Mouse (Mus musculus) heart, postnatal 25 days (tissue): ENCODE measurements around the gene Ifitm10. TPM values are rescaled to one million over a fixed set of nuclear protein-coding genes. Genes with fewer than 3 reads are reported as not detected.

ENCODE experiments used
- DNase-seq: peaks from one replicate; pipeline ENCODE4 v3.0.0; 2022; ENCODE audit warnings: low spot score
- intact Hi-C: fragments of 180-260 bp; cut with DNase I; formaldehyde crosslinking; loops from one replicate; pipeline ENCODE4 v1.15.1; 2025
- total RNA-seq, 2 experiments: library from RNA; stranded (reverse); gene quantifications; 2 replicates each; pipeline ENCODE4 v1.2.3; 2021

Gene Ifitm10
- total RNA-seq, 2 experiments from 2014 or later: 1.8 to 2.0 TPM

- intact Hi-C loops: no loop called here
- no peak for DNase-seq
Observed at GRCm38 (mm10) chr7:142391609-142392008, 18.1 kb upstream of the Ifitm10 start.

GRCm38 (mm10) chr7:142391108-142391507 lies 17.6 kb upstream of the Ifitm10 start:
- intact Hi-C loops: no loop called here
- no peak for DNase-seq

- intact Hi-C loops: loop anchor here (5.0 kb wide), 1 partner anchor 37 kb away; no protein-coding TSS in a partner anchor
- no peak for DNase-seq
Observed at GRCm38 (mm10) chr7:142389961-142390650, 16.6 kb upstream of the Ifitm10 start.

- intact Hi-C loops: loop anchor here (5.0 kb wide), 1 partner anchor 39 kb away; no protein-coding TSS in a partner anchor
Observed at GRCm38 (mm10) chr7:142388740-142389139, 15.2 kb upstream of the Ifitm10 start.

DNA sequence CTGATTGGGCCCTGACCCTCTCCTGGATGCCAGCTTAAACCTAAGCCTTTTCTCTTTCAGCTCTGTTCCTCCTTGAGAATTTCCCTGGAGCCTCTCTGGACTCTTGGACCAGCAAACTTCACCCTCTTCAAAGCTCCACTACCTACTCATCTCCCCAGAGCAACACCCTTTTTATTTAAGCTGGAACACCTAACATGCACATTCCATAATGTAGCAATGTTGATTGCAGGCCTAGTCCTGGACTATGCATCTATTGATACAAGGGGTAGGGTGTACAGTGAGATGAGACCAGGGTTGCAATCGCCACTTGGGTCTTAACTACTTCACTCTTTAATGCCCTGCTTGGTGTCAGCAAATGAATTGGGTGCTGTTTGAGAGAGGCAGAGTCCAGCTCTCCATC lies 14.6 kb upstream of the Ifitm10 start:
- intact Hi-C loops: loop anchor here (5.0 kb wide), 1 partner anchor 39 kb away; no protein-coding TSS in a partner anchor
- no peak for DNase-seq

More at GRCm38 (mm10) chr7:142388740-142389139, 15.2 kb upstream of the Ifitm10 start:
- DNase-seq: no peak

DNA sequence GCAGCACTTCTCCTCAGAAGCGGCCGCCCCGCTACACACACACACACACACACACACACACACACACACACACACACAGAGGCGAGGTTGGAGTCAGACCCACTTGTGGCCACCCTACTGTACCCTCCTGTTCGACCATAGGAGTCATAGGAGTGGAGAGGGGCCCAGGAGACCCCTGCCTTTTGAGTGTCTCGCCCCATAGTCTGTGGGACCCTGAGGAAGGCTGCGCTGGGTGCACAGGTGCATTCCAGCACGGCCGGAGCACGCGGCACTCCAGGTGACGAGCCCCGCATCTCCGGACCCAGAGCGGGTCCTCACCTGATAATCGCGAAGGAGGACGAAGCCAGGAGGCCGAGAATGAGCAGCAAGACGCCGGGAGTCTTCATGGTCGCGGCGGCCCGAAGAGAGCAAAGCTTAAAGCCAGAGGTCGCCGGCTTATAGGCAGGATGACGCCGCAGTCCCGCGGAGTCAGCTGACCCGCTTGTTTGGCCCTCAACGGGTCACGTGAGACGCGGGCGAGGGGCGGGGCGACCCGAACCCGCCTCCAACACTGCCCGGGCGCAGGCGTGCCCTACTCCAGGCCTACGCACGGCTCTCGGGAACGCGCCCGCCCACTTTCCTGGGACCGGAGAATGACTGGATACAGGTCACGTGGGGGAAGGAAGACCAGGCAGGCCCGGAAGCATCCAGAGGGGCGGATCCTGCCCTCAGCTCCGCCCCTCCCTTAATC lies 14.0 kb upstream of the Ifitm10 start, which contains the start of gene Ctsd:
Gene Ctsd, minus strand, starts transcription at position 620 of the 730 bp plus-strand sequence.
- peak; percentile 97 for DNase-seq
- intact Hi-C loops: loop anchor here (5.0 kb wide), 1 partner anchor 40 kb away; no protein-coding TSS in a partner anchor

GRCm38 (mm10) chr7:142386621-142387201 lies 13.2 kb upstream of the Ifitm10 start:
- DNase-seq: no peak
- intact Hi-C loops: loop anchor here (5.0 kb wide), 1 partner anchor 41 kb away; no protein-coding TSS in a partner anchor

- DNase-seq: no peak
- intact Hi-C loops: loop anchor here (5.0 kb wide), 1 partner anchor 41 kb away; no protein-coding TSS in a partner anchor
Observed at GRCm38 (mm10) chr7:142385742-142386403, 12.3 kb upstream of the Ifitm10 start.

DNA sequence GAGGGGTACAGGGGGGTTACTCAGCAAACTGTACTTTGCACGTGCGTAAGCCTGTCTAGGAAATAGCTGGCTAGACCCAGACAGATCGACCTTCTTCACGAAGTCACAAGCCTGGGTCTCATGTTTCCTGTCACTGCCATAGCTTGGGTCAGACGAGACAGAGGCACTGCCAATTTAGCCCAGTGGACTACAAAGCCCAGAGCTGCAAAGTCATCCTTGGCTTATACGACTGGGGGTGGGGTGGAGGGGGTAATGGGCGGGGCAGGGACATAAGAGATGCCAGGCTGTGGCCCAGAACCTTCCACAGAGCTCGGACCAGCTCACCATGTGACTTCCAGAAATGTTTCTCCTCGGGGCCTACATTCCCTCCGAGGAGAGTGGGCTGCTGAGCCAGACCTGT lies 10.8 kb upstream of the Ifitm10 start:
- no peak for DNase-seq
- intact Hi-C loops: no loop called here

DNA sequence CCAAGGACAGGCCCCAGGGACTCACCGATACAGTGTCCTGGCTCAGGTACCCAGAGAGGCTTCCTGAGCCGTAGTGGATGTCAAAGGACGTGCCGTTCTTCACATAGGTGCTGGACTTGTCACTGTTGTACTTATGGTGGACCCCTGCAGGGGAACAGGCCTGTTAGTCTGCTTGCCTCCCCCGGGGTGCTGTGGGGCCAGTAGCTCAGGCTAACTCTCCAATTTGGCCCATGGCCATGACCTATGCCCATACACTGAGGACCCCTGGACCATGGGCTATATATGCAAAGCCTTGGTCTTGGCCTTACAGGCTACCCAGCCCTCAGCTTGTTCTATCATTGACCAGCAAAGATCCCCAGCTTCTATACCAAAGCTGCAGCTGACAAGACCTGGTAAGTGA lies 9.0 kb upstream of the Ifitm10 start, which contains the start of gene Gm49369:
Gene Gm49369, minus strand, starts transcription at position 101 of the 400 bp plus-strand sequence.
- intact Hi-C loops: no loop called here

GRCm38 (mm10) chr7:142381175-142381574 lies 7.6 kb upstream of the Ifitm10 start:
- intact Hi-C loops: no loop called here

More for the DNA sequence above, 9.0 kb upstream of the Ifitm10 start, which contains the start of gene Gm49369:
- no peak for DNase-seq

GRCm38 (mm10) chr7:142379186-142379585 lies 5.6 kb upstream of the Ifitm10 start:
- intact Hi-C loops: no loop called here
- DNase-seq: no peak

More at GRCm38 (mm10) chr7:142381175-142381574, 7.6 kb upstream of the Ifitm10 start:
- no peak for DNase-seq

GRCm38 (mm10) chr7:142377233-142377925 lies 3.8 kb upstream of the Ifitm10 start:
- no peak for DNase-seq
- intact Hi-C loops: no loop called here

GRCm38 (mm10) chr7:142376096-142376495 lies 2.5 kb upstream of the Ifitm10 start:
- intact Hi-C loops: no loop called here
- no peak for DNase-seq

DNA sequence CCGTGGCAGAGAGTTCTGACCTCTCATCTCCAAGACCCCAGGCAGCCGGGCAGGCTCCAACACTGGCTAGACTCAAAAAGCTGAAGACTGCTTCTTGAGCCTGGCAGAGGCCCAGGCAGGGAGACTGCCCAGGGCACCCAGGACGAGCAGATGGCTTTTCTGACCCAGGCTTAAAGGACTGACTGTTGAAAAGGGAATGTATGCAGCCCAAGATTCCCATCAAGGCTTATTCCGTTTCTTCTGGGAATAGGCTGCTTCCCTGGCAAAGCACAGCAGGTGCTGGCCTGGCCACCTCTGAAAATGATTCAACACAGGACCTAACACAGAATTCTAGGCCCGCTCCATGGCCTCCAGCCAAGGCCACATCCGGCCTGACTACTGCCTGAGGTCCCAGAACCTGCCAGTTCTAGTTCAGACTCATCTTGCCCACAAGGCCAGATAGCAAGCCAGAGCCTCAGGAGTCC lies 1.7 kb upstream of the Ifitm10 start:
- intact Hi-C loops: no loop called here

DNA sequence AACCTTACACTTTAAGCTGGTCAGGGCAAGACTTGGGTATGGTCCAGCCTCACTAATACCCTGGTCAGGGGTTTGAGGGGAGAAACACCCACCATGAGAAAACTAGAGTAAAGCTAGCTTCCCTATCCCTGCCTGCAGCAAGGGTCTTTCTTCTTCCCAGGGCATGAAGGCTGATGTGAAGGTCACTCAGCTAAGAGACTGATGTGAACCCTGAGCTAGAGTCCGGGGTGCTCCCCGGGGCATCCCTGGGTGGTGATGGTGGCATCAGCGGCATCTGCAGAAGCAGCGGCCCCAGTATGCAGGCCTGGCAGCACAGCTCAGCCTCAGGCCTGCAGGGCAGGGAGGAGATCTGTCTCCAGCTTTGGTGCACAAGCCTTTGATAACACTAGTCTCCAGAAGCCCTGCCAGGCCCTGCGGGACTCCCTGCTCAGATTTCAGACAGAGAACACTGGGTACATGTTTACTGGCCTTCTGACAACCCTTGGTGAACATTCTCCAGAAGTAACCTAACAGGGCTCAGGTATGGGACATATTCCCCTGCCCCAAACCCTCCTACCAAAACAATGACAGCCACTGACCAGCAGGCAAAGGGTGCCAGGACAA lies 961 bp upstream of the Ifitm10 start:
- intact Hi-C loops: no loop called here
- no peak for DNase-seq

More for the DNA sequence above, 1.7 kb upstream of the Ifitm10 start:
- no peak for DNase-seq

DNA sequence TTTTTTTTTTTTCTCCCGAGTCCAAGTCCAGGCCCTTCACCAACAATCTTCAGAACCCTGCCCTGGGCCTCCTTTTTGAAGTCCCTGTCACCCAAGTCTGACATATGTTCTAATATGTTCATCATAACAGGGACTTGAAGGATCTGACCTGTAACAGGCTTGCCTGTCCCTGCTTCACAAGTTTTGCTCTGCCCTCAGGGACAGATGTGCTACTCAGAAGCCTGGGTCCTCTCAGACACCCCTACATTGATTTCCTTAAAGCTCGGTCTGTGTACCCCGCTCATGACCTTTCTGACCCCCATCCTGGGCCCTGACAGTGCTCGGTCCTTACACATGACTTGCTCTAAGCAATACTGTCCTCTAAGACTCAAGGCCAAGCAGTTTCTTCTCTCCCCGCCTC lies 514 bp downstream of the Ifitm10 start:
- DNase-seq: no peak
- intact Hi-C loops: no loop called here

DNA sequence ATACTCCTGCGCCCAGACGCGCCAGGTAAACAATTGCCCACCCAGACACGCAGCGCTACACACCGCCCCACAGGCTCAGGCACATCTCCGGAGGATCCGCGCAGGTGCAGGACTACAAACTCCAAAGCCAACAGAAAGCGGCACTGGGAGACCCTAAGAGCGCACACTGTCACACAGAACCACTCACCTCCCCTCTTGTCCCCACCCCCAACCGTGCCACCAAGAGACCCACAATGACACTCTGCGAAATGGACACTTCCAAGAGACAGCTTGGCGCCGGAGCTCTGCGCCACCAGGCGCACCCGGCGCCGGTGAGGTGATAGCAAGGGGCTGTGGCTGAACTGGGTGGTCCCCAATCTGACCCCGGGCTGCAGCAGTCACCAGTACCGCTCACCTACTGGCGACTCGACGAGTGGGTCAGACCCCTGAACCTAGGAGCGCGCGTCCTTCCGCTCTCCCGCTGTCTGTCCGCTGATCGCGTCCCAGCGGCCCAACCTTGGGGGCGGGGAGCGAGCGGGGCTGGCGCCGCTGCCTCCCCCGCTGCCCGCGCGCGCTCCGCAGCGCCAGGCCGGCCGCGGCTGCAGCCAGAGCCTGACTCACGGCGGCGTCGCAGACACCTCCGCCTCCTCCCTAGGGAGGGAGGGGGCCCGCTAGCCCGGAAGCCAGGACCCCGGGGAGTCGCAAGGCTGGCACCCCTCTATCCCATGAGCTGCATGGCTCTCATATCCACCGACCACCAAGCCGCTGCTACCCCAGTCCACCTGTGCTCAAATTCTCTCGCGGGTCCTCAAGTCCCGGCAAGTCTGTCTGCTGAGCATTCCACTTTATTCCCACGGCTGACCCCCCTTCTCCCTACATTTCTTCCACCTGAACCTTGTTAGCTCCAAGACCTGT lies 1.5 kb downstream of the Ifitm10 start:
- DNase-seq: no peak
- intact Hi-C loops: no loop called here
